Mouse (Mus musculus): ENCODE data around the gene Mdga2.

GRCm38 (mm10) chr12:66734536-66734935, 487.8 kb downstream of the Mdga2 start:
- TF ChIP-seq GATA1 (IDR thresholded peaks at IDR 0.05; ENCODE audit: low read length) (no peak), TAL1 (IDR thresholded peaks at IDR 0.05; ENCODE audit: low read length) (no peak)

Data from erythroblast, embryonic 14.5 days (primary cell).